Mouse (Mus musculus): ENCODE results near the gene Efna2.

DNA sequence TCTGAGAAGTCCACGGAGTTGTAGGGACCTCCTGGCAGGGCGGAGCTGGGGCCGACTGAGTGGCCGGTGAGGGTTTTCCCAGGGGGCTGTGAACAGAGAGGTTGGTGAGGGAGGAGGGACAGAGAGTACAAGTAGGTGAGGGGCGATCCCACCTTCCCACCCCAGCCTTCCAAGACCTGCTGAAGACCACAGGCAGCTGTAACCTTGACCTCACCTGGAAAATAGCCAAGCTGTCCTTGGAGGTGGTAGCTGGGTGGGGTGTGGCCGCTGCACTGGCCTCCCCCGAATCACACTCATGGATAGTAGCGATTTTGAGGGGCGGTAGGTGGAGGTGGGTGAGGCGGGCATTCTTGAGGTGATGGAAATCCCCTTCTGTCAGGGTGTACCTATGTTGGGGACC is 44.1 kb upstream of the Efna2 start:
- TF ChIP-seq CTCF (IDR thresholded peaks at IDR 0.05; ENCODE audit: low read depth) (no peak), EP300 (optimal IDR thresholded peaks at IDR 0.05) (no peak)

All from stomach, postnatal 0 days (tissue).